19 mouse cellular contexts compared by ENCODE assay signal in genomic region chr11:50216724-50217366, GRCm38 (mm10). TPM values are rescaled to one million over a fixed set of nuclear protein-coding genes. Genes with fewer than 3 reads are reported as not detected.
A peak's percentile ranks its signal among the peaks of the same experiment; 100 is the strongest.
DNase-seq lines count a peak whose midpoint lies in the region; ATAC-seq and TF ChIP-seq lines count a peak whose summit lies in the region.
"Had no signal": no experiment of that assay in that cellular context is flagged by ENCODE, and none has a peak within 500 bp of the region (broad histone marks: within the 10 kb centered on the region; RNA-seq: fewer than 3 reads in every experiment).

No protein-coding gene starts in this region.

- H3K27ac ChIP-seq in heart, embryonic 13.5 days (replicated peaks): no peak overlapping the region
- 0 out of 2 replicates have a peak overlapping the region, but pooled peaks have one; percentile 35 for H3K27ac ChIP-seq in midbrain, embryonic 10.5 days (replicated peaks)
- no peak overlapping the region for H3K27ac ChIP-seq in midbrain, embryonic 11.5 days (ENCODE audit: low read depth, low read length)
- peak overlapping the region; percentile 19; the same call in 1 of the 2 replicates for H3K27ac ChIP-seq in limb, embryonic 10.5 days
- H3K27ac ChIP-seq: embryonic facial prominence, embryonic 13.5 days; neural tube, embryonic 15.5 days had no signal

- H3K4me1 ChIP-seq in heart, embryonic 13.5 days: peaks cover 44% of the 10 kb centered on the region
- H3K4me1 ChIP-seq in midbrain, embryonic 10.5 days: peaks cover 27% of the 10 kb centered on the region
- H3K4me1 ChIP-seq in midbrain, embryonic 11.5 days (ENCODE audit: control insufficient read depth, insufficient read depth, low read length): 0 out of 2 replicates have a peak, but pooled peaks cover 2% of the 10 kb centered on the region
- H3K4me1 ChIP-seq in E14TG2a.4 (replicated peaks; ENCODE audit: low read depth, low read length): peaks cover 76% of the 10 kb centered on the region
- H3K4me1 ChIP-seq in limb, embryonic 10.5 days: peaks cover 32% of the 10 kb centered on the region

- H3K9ac ChIP-seq in heart, embryonic 13.5 days: 0 out of 2 replicates have a peak overlapping the region, but pooled peaks have one; percentile 11
- no peak overlapping the region for H3K9ac ChIP-seq in midbrain, embryonic 11.5 days (ENCODE audit: low read length)
- H3K9ac ChIP-seq: embryonic facial prominence, embryonic 13.5 days; neural tube, embryonic 15.5 days had no signal

- TF ChIP-seq CTCF in E14TG2a.4 (conservative IDR thresholded peaks at IDR 0.05; ENCODE audit: low read length): no peak

- H3K4me3 ChIP-seq in heart, embryonic 13.5 days: no peak overlapping the region
- H3K4me3 ChIP-seq in midbrain, embryonic 10.5 days: no peak overlapping the region
- H3K4me3 ChIP-seq in midbrain, embryonic 11.5 days (ENCODE audit: low read depth, low read length): no peak overlapping the region
- peak overlapping the region; percentile 41; the same call in 1 of the 2 replicates for H3K4me3 ChIP-seq in E14TG2a.4 (replicated peaks; ENCODE audit: low read length)
- H3K4me3 ChIP-seq in limb, embryonic 10.5 days: no peak overlapping the region
- H3K4me3 ChIP-seq: embryonic facial prominence, embryonic 13.5 days; neural tube, embryonic 15.5 days had no signal

- peak overlapping the region; percentile 51; the same call in 1 of the 2 replicates for H3K4me2 ChIP-seq in heart, embryonic 13.5 days
- no peak overlapping the region for H3K4me2 ChIP-seq in midbrain, embryonic 11.5 days
- H3K4me2 ChIP-seq: embryonic facial prominence, embryonic 13.5 days; neural tube, embryonic 15.5 days had no signal

- no peak for DNase-seq in heart, adult 8-10 months (ENCODE audit: low spot score)
- DNase-seq in midbrain, embryonic 10.5 days (ENCODE audit: low spot score): no peak
- DNase-seq in midbrain, embryonic 11.5 days (ENCODE audit: low spot score, missing footprints): no peak
- DNase-seq in limb, embryonic 10.5 days (ENCODE audit: low spot score): no peak
- no peak for DNase-seq in kidney, postnatal 4 days
- DNase-seq: adrenal gland, postnatal 36 days; cerebellum, adult 8-10 months; gastrocnemius, postnatal 14 days; heart, postnatal 4 days; kidney, adult 8-10 months; kidney, postnatal 36 days; right cerebral cortex, adult 18-20 months; thymus, adult 2 months had no signal

- H3K27me3 ChIP-seq in heart, embryonic 13.5 days (replicated peaks): no peaks in the 10 kb centered on the region
- H3K27me3 ChIP-seq in midbrain, embryonic 10.5 days (ENCODE audit: low read depth, poor library complexity, severe bottlenecking): no peaks in the 10 kb centered on the region
- H3K27me3 ChIP-seq in midbrain, embryonic 11.5 days (ENCODE audit: control insufficient read depth, insufficient read depth, low read length): no peaks in the 10 kb centered on the region
- H3K27me3 ChIP-seq in E14TG2a.4 (ENCODE audit: insufficient read depth, low read length): no peaks in the 10 kb centered on the region
- no peaks in the 10 kb centered on the region for H3K27me3 ChIP-seq in limb, embryonic 10.5 days (ENCODE audit: low read depth, poor library complexity, severe bottlenecking)
- H3K27me3 ChIP-seq: embryonic facial prominence, embryonic 13.5 days; neural tube, embryonic 15.5 days had no signal

- H3K9me3 ChIP-seq in heart, embryonic 13.5 days: no peaks in the 10 kb centered on the region
- H3K9me3 ChIP-seq in midbrain, embryonic 10.5 days (replicated peaks): no peaks in the 10 kb centered on the region
- H3K9me3 ChIP-seq in midbrain, embryonic 11.5 days (ENCODE audit: control insufficient read depth, low read length): no peaks in the 10 kb centered on the region
- H3K9me3 ChIP-seq in E14TG2a.4 (ENCODE audit: low read length): no peaks in the 10 kb centered on the region
- no peaks in the 10 kb centered on the region for H3K9me3 ChIP-seq in limb, embryonic 10.5 days (replicated peaks)
- H3K9me3 ChIP-seq: embryonic facial prominence, embryonic 13.5 days; neural tube, embryonic 15.5 days had no signal

- no peaks in the 10 kb centered on the region for H3K36me3 ChIP-seq in heart, embryonic 13.5 days
- no peaks in the 10 kb centered on the region for H3K36me3 ChIP-seq in midbrain, embryonic 10.5 days
- H3K36me3 ChIP-seq in midbrain, embryonic 11.5 days (ENCODE audit: control insufficient read depth, insufficient read depth, low read length): no peaks in the 10 kb centered on the region
- H3K36me3 ChIP-seq in E14TG2a.4 (ENCODE audit: insufficient read depth, low read length): no peaks in the 10 kb centered on the region
- H3K36me3 ChIP-seq in limb, embryonic 10.5 days: no peaks in the 10 kb centered on the region
- H3K36me3 ChIP-seq: embryonic facial prominence, embryonic 13.5 days; neural tube, embryonic 15.5 days had no signal

- ATAC-seq in heart, embryonic 13.5 days (ENCODE audit: extremely low read depth, insufficient number of reproducible peaks, low FRiP score, low TSS enrichment): no peak
- ATAC-seq in midbrain, embryonic 11.5 days (ENCODE audit: low FRiP score): no peak
- ATAC-seq: inflammation-experienced regulatory T-cells, adult 6 months had no signal

- WGBS in heart, embryonic 13.5 days: 64% methylated on average over 4 of the region's 4 CpGs
- 75% methylated on average over 4 of the region's 4 CpGs for WGBS in midbrain, embryonic 10.5 days
- WGBS in midbrain, embryonic 11.5 days: 81% methylated on average over 4 of the region's 4 CpGs
- WGBS in limb, embryonic 10.5 days: 72% methylated on average over 4 of the region's 4 CpGs

RNA-seq across cellular contexts. Expression of gene Mgat4b, which starts 6.2 kb away (rescaled TPM):
- 22.2 and 25.2 TPM in 2 replicates for polyA plus RNA-seq in heart, embryonic 13.5 days (2015; fragmentation: Nextera tagmentation; extraction: Ambion mirVana)
- total RNA-seq in heart, adult 8-10 months (2022): 10 to 100 TPM; 68.4 to 90.0 (median 76.3) TPM
- 12.1 and 18.1 TPM in 2 replicates for polyA plus RNA-seq in midbrain, embryonic 10.5 days (2016; fragmentation: Nextera tagmentation; extraction: Ambion mirVana)
- polyA plus RNA-seq in midbrain, embryonic 11.5 days (2014; fragmentation: Nextera tagmentation; extraction: Ambion mirVana): 13.4 and 18.7 TPM in 2 replicates
- 27.7 and 28.6 TPM in 2 replicates for polyA plus RNA-seq in limb, embryonic 10.5 days (2016; fragmentation: Nextera tagmentation; extraction: Ambion mirVana)

RNA-seq across cellular contexts. Expression of gene Sqstm1, which starts 6.2 kb away (rescaled TPM):
- polyA plus RNA-seq in heart, embryonic 13.5 days (2015; fragmentation: Nextera tagmentation; extraction: Ambion mirVana): 265 and 277 TPM in 2 replicates
- total RNA-seq in heart, adult 8-10 months (2022): 100 to 1,000 TPM; 431 to 551 (median 475) TPM
- 136 and 165 TPM in 2 replicates for polyA plus RNA-seq in midbrain, embryonic 10.5 days (2016; fragmentation: Nextera tagmentation; extraction: Ambion mirVana)
- 144 and 156 TPM in 2 replicates for polyA plus RNA-seq in midbrain, embryonic 11.5 days (2014; fragmentation: Nextera tagmentation; extraction: Ambion mirVana)
- polyA plus RNA-seq in limb, embryonic 10.5 days (2016; fragmentation: Nextera tagmentation; extraction: Ambion mirVana): 111 and 137 TPM in 2 replicates

RNA-seq across cellular contexts. Expression of gene Ltc4s, which starts 21.6 kb away (rescaled TPM):
- 1.1 and 2.9 TPM in 2 replicates for polyA plus RNA-seq in heart, embryonic 13.5 days (2015; fragmentation: Nextera tagmentation; extraction: Ambion mirVana)
- 10 to 100 TPM in 1 of 4 experiments, 1 to 10 TPM in 3; 4.7 to 11.8 (median 6.6) TPM for total RNA-seq in heart, adult 8-10 months (2022)
- polyA plus RNA-seq in midbrain, embryonic 10.5 days (2016; fragmentation: Nextera tagmentation; extraction: Ambion mirVana): 0.75 and 1.2 TPM in 2 replicates
- polyA plus RNA-seq in midbrain, embryonic 11.5 days (2014; fragmentation: Nextera tagmentation; extraction: Ambion mirVana): 0.59 and 0.92 TPM in 2 replicates
- polyA plus RNA-seq in limb, embryonic 10.5 days (2016; fragmentation: Nextera tagmentation; extraction: Ambion mirVana): 0.55 and 0.90 TPM in 2 replicates
- total RNA-seq: monocyte, adult 5-6 weeks had no signal
- polyA plus RNA-seq: inflammation-experienced regulatory T-cells, adult 6 months had no signal

RNA-seq across cellular contexts. Expression of gene Mrnip, which starts 42.6 kb away (rescaled TPM):
- 12.8 and 13.0 TPM in 2 replicates for polyA plus RNA-seq in heart, embryonic 13.5 days (2015; fragmentation: Nextera tagmentation; extraction: Ambion mirVana)
- 1 to 10 TPM; 1.6 to 3.5 (median 2.7) TPM for total RNA-seq in heart, adult 8-10 months (2022)
- 23.4 and 23.8 TPM in 2 replicates for polyA plus RNA-seq in midbrain, embryonic 10.5 days (2016; fragmentation: Nextera tagmentation; extraction: Ambion mirVana)
- polyA plus RNA-seq in midbrain, embryonic 11.5 days (2014; fragmentation: Nextera tagmentation; extraction: Ambion mirVana): 20.0 and 22.8 TPM in 2 replicates
- polyA plus RNA-seq in limb, embryonic 10.5 days (2016; fragmentation: Nextera tagmentation; extraction: Ambion mirVana): 30.2 and 34.1 TPM in 2 replicates

Comparison
In these comparisons a context has a peak if more than half of its experiments do, and no peak if none do; other contexts are left out.
1. H3K27ac ChIP-seq: peak in midbrain, embryonic 10.5 days (single experiment) and limb, embryonic 10.5 days (single experiment); none in heart, embryonic 13.5 days (single experiment) and midbrain, embryonic 11.5 days (single experiment).